Mouse (Mus musculus) heart, postnatal 0 days (tissue): ENCODE measurements at regions not wholly inside any gene's neighbourhood (a gene's known extent, or its start where the extent isn't known, plus 50 kb on each side); places are given as distances from the start of the nearest gene placed in this dataset.

ENCODE experiments used
- ATAC-seq: fragments of 200-750 bp; cut with Nextera tagmentation; 2 replicates; pipeline ENCODE4 v1.8.0; 2017; ENCODE audit warnings: low read depth, moderate number of reproducible peaks, moderate library complexity; ENCODE audit not compliant: insufficient read depth
- DNase-seq: peaks from one replicate; pipeline ENCODE4 v3.0.0-alpha.2; 2016; ENCODE audit warnings: low spot score
- H3K27ac ChIP-seq: fragments of 300-500 bp; sonication (generic); 2 replicates; pipeline ENCODE4 v1.5.1; 2014; ENCODE audit warnings: low read depth, mild to moderate bottlenecking
- H3K27me3 ChIP-seq: fragments of 300-500 bp; sonication (generic); 2 replicates; pipeline ENCODE4 v1.6.1; 2014; ENCODE audit warnings: low read length, mixed read lengths; ENCODE audit not compliant: control insufficient read depth, insufficient read depth
- H3K36me3 ChIP-seq: fragments of 300-500 bp; sonication (generic); replicated peaks from 2 replicates; pipeline ENCODE4 v1.6.1; 2014; ENCODE audit warnings: low read length, mixed read lengths; ENCODE audit not compliant: control insufficient read depth, insufficient read depth
- H3K4me1 ChIP-seq: fragments of 300-500 bp; sonication (generic); 2 replicates; pipeline ENCODE4 v1.6.1; 2014; ENCODE audit warnings: antibody characterized with exemption; ENCODE audit not compliant: control insufficient read depth, insufficient read depth
- H3K4me2 ChIP-seq: fragments of 300-500 bp; sonication (generic); 2 replicates; pipeline ENCODE4 v1.6.1; 2014; ENCODE audit warnings: low read depth, mild to moderate bottlenecking, low read length, moderate library complexity
- H3K4me3 ChIP-seq: fragments of 300-500 bp; sonication (generic); 2 replicates; pipeline ENCODE4 v1.5.1; 2014; ENCODE audit warnings: low read depth, low read length
- H3K9ac ChIP-seq: fragments of 300-500 bp; sonication (generic); replicated peaks from 2 replicates; pipeline ENCODE4 v1.6.1; 2014; ENCODE audit warnings: low read depth, low read length, mixed read lengths
- H3K9me3 ChIP-seq: fragments of 300-500 bp; sonication (generic); replicated peaks from 2 replicates; pipeline ENCODE4 v1.6.1; 2016; ENCODE audit warnings: low read length; ENCODE audit not compliant: control insufficient read depth
- CTCF ChIP-seq: IDR thresholded peaks from 2 replicates; pipeline ENCODE4 v1.5.1; 2016; ENCODE audit warnings: antibody characterized with exemption, control low read depth, low read depth
- EP300 ChIP-seq: IDR thresholded peaks from 2 replicates; pipeline ENCODE4 v1.6.1; 2016; ENCODE audit warnings: antibody characterized with exemption, low read depth
- WGBS: fragments of 180-500 bp; shearing (Covaris S2); extraction: QIAGEN DNeasy Blood & Tissue Kit; methylation state at CpG from one replicate; pipeline ENCODE4 v1.1.7; 2014; 5-methylcytosine and 5-hydroxymethylcytosine counted together

GRCm38 (mm10) chr9:31602707-31603106 is 138.4 kb upstream of the Tmem45b start:
- 76% methylated on average over 4 of the region's 4 CpGs for WGBS
- TF ChIP-seq EP300 (no peak), CTCF (no peak)
- no peaks in the 10 kb centered on the region for H3K36me3 ChIP-seq
- no peak overlapping the region for H3K27ac ChIP-seq
- H3K9me3 ChIP-seq: no peaks in the 10 kb centered on the region
- H3K9ac ChIP-seq: no peak overlapping the region
- H3K4me2 ChIP-seq: no peak overlapping the region
- no peaks in the 10 kb centered on the region for H3K4me1 ChIP-seq
- H3K27me3 ChIP-seq: no peaks in the 10 kb centered on the region
- no peak for ATAC-seq
- no peak for DNase-seq
- H3K4me3 ChIP-seq: no peak overlapping the region

- no peak for ATAC-seq
- H3K4me3 ChIP-seq: no peak overlapping the region
- 77% methylated on average over 7 of the region's 7 CpGs for WGBS
Observed at GRCm38 (mm10) chr9:31595096-31595495, 130.8 kb upstream of the Tmem45b start.

GRCm38 (mm10) chr9:31587671-31588070 is 123.4 kb upstream of the Tmem45b start:
- ATAC-seq (no peak), DNase-seq (no peak)
- Histone ChIP-seq H3K27me3 (no peaks in the 10 kb centered on the region), H3K4me2 (no peak overlapping the region), H3K4me3 (no peak overlapping the region), H3K36me3 (no peaks in the 10 kb centered on the region), H3K9ac (no peak overlapping the region), H3K4me1 (no peaks in the 10 kb centered on the region), H3K27ac (no peak overlapping the region), H3K9me3 (no peaks in the 10 kb centered on the region)
- TF ChIP-seq CTCF: no peak
- no peak for TF ChIP-seq EP300

More at GRCm38 (mm10) chr9:31595096-31595495, 130.8 kb upstream of the Tmem45b start:
- no peak for DNase-seq
- H3K9me3 ChIP-seq: no peaks in the 10 kb centered on the region
- no peak overlapping the region for H3K4me2 ChIP-seq
- no peaks in the 10 kb centered on the region for H3K4me1 ChIP-seq
- no peak overlapping the region for H3K9ac ChIP-seq
- H3K27ac ChIP-seq: no peak overlapping the region
- no peaks in the 10 kb centered on the region for H3K27me3 ChIP-seq
- TF ChIP-seq CTCF (no peak), EP300 (no peak)
- no peaks in the 10 kb centered on the region for H3K36me3 ChIP-seq

- no peak for ATAC-seq
- H3K4me2 ChIP-seq: no peak overlapping the region
- 52% methylated on average over 10 of the region's 10 CpGs for WGBS
Observed at GRCm38 (mm10) chr9:31583983-31584382, 119.7 kb upstream of the Tmem45b start.

DNA sequence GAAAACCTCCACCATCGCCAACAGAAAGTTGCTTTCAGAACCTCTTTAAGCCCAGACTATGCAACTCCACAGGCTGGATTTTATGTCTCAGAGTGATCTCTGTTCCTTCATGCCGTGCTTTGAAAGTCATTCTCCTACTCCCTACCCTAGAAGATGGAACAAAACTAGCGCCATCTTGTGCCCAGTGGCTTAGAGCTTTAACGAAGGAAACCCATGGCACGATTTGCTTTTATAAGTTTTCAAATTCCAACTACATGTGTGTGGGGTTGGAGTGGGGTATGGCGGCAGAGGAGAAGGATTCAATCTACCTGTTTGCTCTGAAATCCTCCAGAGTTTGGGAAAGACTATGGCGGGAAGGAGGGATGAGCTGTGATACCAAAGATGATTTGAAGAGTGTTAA is 118.7 kb upstream of the Tmem45b start:
- Histone ChIP-seq H3K27me3 (no peaks in the 10 kb centered on the region), H3K4me1 (no peaks in the 10 kb centered on the region), H3K9me3 (no peaks in the 10 kb centered on the region), H3K36me3 (no peaks in the 10 kb centered on the region), H3K4me3 (no peak overlapping the region), H3K27ac (no peak overlapping the region), H3K4me2 (no peak overlapping the region), H3K9ac (no peak overlapping the region)
- ATAC-seq: no peak
- TF ChIP-seq CTCF (no peak), EP300 (no peak)
- DNase-seq: no peak
- WGBS: 68% methylated on average over 7 of the region's 7 CpGs

More at GRCm38 (mm10) chr9:31583983-31584382, 119.7 kb upstream of the Tmem45b start:
- Histone ChIP-seq H3K36me3 (no peaks in the 10 kb centered on the region), H3K27me3 (no peaks in the 10 kb centered on the region), H3K4me1 (no peaks in the 10 kb centered on the region), H3K9me3 (no peaks in the 10 kb centered on the region), H3K9ac (no peak overlapping the region), H3K4me3 (no peak overlapping the region), H3K27ac (no peak overlapping the region)
- no peak for DNase-seq
- no peak for TF ChIP-seq EP300

DNA sequence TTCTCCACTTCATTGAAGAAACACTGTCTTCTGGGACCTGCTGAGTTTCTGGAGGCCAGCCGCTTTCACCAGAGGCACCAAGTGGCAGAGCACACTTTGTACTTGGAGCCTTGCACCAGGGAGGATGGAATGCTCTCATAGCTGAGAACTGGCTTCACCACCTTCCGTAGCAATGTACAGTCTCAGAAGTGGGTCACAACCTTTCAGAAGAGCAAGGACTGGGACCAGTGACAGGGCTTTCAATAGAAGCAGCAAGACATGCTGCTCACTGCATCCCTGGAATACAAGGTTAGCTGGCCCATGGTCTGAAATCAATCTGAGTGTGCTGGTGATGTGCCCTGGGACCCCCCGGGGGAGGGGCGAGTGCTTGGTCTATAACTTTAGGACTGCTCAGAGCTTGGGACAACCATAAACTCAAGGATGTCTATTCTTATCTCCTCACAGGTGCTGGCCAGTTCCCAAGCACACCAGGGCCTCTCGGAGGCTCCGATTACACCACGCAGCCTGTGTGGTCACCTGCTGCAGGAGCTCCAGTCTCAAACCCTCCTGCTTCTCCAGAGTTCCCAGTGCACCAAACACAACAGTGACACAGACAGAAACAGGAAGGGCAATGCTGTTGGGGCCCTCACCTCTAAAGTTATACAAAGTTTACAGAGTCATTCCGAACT is 114.4 kb upstream of the Tmem45b start:
- ATAC-seq: no peak
- Histone ChIP-seq H3K27me3 (no peaks in the 10 kb centered on the region; the same call in 1 of the 2 replicates), H3K9me3 (no peaks in the 10 kb centered on the region), H3K9ac (no peak overlapping the region), H3K4me1 (no peaks in the 10 kb centered on the region), H3K27ac (no peak overlapping the region), H3K36me3 (no peaks in the 10 kb centered on the region), H3K4me3 (no peak overlapping the region), H3K4me2 (no peak overlapping the region)
- no peak for TF ChIP-seq EP300
- TF ChIP-seq CTCF: no peak
- WGBS: 78% methylated on average over 8 of the region's 8 CpGs
- DNase-seq: no peak
